Mouse (Mus musculus) midbrain, embryonic 11.5 days (tissue): ENCODE data around the gene Naa35. TPM values are rescaled to one million over a fixed set of nuclear protein-coding genes. Genes with fewer than 3 reads are reported as not detected.
A peak's percentile ranks its signal among the peaks of the same experiment; 100 is the strongest.

Experiments
- ATAC-seq: fragments of 200-750 bp; cut with Nextera tagmentation; 2 replicates; pipeline ENCODE4 v1.8.0; 2017; ENCODE audit warnings: moderate TSS enrichment, moderate library complexity; ENCODE audit not compliant: low FRiP score
- DNase-seq: peaks from one replicate; pipeline ENCODE4 v3.0.0; 2015; ENCODE audit warnings: low spot score; ENCODE audit errors: missing footprints
- H3K27ac ChIP-seq: fragments of 300-500 bp; sonication (generic); 2 replicates; pipeline ENCODE4 v1.5.1; 2014; ENCODE audit warnings: low read depth, low read length
- H3K27me3 ChIP-seq: fragments of 300-500 bp; sonication (generic); 2 replicates; pipeline ENCODE4 v1.6.1; 2014; ENCODE audit warnings: mild to moderate bottlenecking, low read length, moderate library complexity, mixed read lengths; ENCODE audit not compliant: control insufficient read depth, insufficient read depth
- H3K36me3 ChIP-seq: fragments of 300-500 bp; sonication (generic); 2 replicates; pipeline ENCODE4 v1.6.1; 2014; ENCODE audit warnings: mild to moderate bottlenecking, low read length, moderate library complexity, mixed read lengths; ENCODE audit not compliant: control insufficient read depth, insufficient read depth
- H3K4me1 ChIP-seq: fragments of 300-500 bp; sonication (generic); 2 replicates; pipeline ENCODE4 v1.6.1; 2014; ENCODE audit warnings: low read length; ENCODE audit not compliant: control insufficient read depth, insufficient read depth
- H3K4me2 ChIP-seq: fragments of 300-500 bp; sonication (generic); 2 replicates; pipeline ENCODE4 v1.6.1; 2014; ENCODE audit warnings: mild to moderate bottlenecking, moderate library complexity
- H3K4me3 ChIP-seq: fragments of 300-500 bp; sonication (generic); 2 replicates; pipeline ENCODE4 v1.5.1; 2014; ENCODE audit warnings: low read depth, low read length
- H3K9ac ChIP-seq: fragments of 300-500 bp; sonication (generic); 2 replicates; pipeline ENCODE4 v1.6.1; 2014; ENCODE audit warnings: low read length
- H3K9me3 ChIP-seq: fragments of 300-500 bp; sonication (generic); 2 replicates; pipeline ENCODE4 v1.6.1; 2016; ENCODE audit warnings: low read length; ENCODE audit not compliant: control insufficient read depth
- WGBS: fragments of 180-500 bp; shearing (Covaris S2); extraction: QIAGEN DNeasy Blood & Tissue Kit; methylation state at CpG from one replicate; pipeline ENCODE4 v1.1.7; 2014; 5-methylcytosine and 5-hydroxymethylcytosine counted together
- polyA plus RNA-seq: library from polyadenylated mRNA; unstranded; fragments of >200 nt; fragmentation: Nextera tagmentation; extraction: Ambion mirVana; gene quantifications from 2 replicates; pipeline ENCODE4 v1.2.1, GENCODE M21; 2014

The Naa35 gene
- polyA plus RNA-seq, 1 experiment from 2014 or later: 99.2 TPM

GRCm38 (mm10) chr13:59663939-59664712 lies 79.1 kb downstream of the Naa35 start:
- Histone ChIP-seq H3K36me3 (peaks cover 38% of the 10 kb centered on the region), H3K9ac (no peak overlapping the region; the same call in 1 of the 2 replicates), H3K4me2 (no peak overlapping the region), H3K27me3 (no peaks in the 10 kb centered on the region), H3K9me3 (no peaks in the 10 kb centered on the region), H3K4me1 (no peaks in the 10 kb centered on the region), H3K4me3 (no peak overlapping the region), H3K27ac (no peak overlapping the region)
- DNase-seq (no peak), ATAC-seq (no peak)
- 95% methylated on average over 19 of the region's 19 CpGs for WGBS

- H3K9me3 ChIP-seq: no peaks in the 10 kb centered on the region
- H3K27ac ChIP-seq: no peak overlapping the region
- H3K4me1 ChIP-seq: peaks cover 8% of the 10 kb centered on the region
- ATAC-seq: no peak
- H3K27me3 ChIP-seq: no peaks in the 10 kb centered on the region
- H3K4me2 ChIP-seq: no peak overlapping the region
- no peak overlapping the region for H3K4me3 ChIP-seq
- no peak overlapping the region for H3K9ac ChIP-seq
- no peak for DNase-seq
- H3K36me3 ChIP-seq: peaks cover 19% of the 10 kb centered on the region
- WGBS: 89% methylated on average over 5 of the region's 5 CpGs
These were observed 82.7 kb downstream of the Naa35 start for GRCm38 (mm10) chr13:59667763-59668162.

DNA sequence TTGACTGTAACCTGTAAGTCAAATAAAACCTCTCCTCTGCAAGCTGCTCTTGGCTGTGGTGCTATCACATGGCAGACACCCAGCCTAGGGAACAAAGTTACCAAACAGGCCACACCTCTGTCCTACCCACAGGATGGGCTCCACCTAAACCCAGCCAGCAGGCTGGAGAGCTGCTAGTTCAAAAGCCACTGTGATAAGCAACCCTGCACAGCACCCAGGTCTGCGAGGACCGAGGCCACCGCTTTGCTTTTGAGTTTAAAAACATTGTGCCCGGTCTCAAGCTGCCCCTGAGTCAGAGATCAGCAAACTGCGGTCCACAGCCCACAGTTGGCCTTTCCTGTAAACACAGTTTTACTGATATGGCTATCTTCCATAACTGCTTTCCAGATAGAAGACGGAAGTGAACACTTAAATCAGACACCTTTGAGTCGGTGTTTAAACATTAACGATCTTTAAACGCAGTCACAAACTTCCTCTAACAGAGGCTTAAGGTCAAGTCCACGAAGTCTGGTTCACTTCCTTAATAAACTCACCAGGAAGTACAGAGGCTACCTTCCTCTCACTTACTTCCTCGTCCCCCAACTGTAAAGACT lies 83.5 kb downstream of the Naa35 start:
- 88% methylated on average over 11 of the region's 11 CpGs for WGBS
- Histone ChIP-seq H3K9me3 (no peaks in the 10 kb centered on the region), H3K4me3 (no peak overlapping the region), H3K27me3 (no peaks in the 10 kb centered on the region), H3K27ac (no peak overlapping the region), H3K4me1 (peaks cover 13% of the 10 kb centered on the region), H3K36me3 (peaks cover 19% of the 10 kb centered on the region), H3K4me2 (no peak overlapping the region), H3K9ac (no peak overlapping the region)
- ATAC-seq (no peak), DNase-seq (no peak)

DNA sequence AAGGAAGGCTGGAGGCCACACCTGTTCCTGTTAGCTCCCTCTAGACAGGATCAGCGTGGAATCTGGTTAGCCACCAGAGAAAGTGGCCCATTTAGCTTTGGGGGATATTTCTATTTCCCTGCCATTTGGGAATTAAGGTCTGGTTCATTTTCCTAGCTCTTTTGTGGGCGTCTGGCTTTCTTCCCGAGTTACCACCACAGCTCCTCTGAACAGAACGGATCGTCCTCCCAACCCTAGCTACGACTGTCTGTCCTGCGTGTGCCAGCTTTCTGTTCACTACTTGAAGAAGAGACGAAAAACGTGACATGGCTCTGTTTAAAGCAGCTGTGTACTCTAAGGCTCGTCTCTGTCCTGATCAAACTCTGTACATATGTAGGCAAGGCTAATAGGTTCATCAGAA lies 84.9 kb downstream of the Naa35 start:
- H3K9ac ChIP-seq: no peak overlapping the region
- ATAC-seq (no peak), DNase-seq (no peak)
- H3K9me3 ChIP-seq: no peaks in the 10 kb centered on the region
- H3K4me2 ChIP-seq: no peak overlapping the region
- 92% methylated on average over 10 of the region's 10 CpGs for WGBS
- H3K27me3 ChIP-seq: no peaks in the 10 kb centered on the region
- no peak overlapping the region for H3K4me3 ChIP-seq
- peaks cover 15% of the 10 kb centered on the region for H3K4me1 ChIP-seq
- H3K27ac ChIP-seq: no peak overlapping the region
- H3K36me3 ChIP-seq: peaks cover 11% of the 10 kb centered on the region

GRCm38 (mm10) chr13:59671521-59671920 lies 86.5 kb downstream of the Naa35 start:
- peaks cover 6% of the 10 kb centered on the region; the same call in 1 of the 2 replicates for H3K36me3 ChIP-seq
- no peak overlapping the region for H3K9ac ChIP-seq
- no peak for DNase-seq
- ATAC-seq: no peak
- H3K27me3 ChIP-seq: no peaks in the 10 kb centered on the region
- no peak overlapping the region for H3K4me3 ChIP-seq
- no peaks in the 10 kb centered on the region for H3K9me3 ChIP-seq
- WGBS: 72% methylated on average over 2 of the region's 2 CpGs
- no peak overlapping the region; the same call in 1 of the 2 replicates for H3K27ac ChIP-seq
- H3K4me1 ChIP-seq: peaks cover 15% of the 10 kb centered on the region
- no peak overlapping the region for H3K4me2 ChIP-seq

GRCm38 (mm10) chr13:59672248-59672647 lies 87.2 kb downstream of the Naa35 start:
- H3K4me2 ChIP-seq: 0 out of 2 replicates have a peak overlapping the region, but pooled peaks have one; percentile 6
- DNase-seq (no peak), ATAC-seq (no peak)
- no peak overlapping the region for H3K4me3 ChIP-seq
- no peak overlapping the region for H3K27ac ChIP-seq
- peaks cover under 1% of the 10 kb centered on the region; the same call in 1 of the 2 replicates for H3K36me3 ChIP-seq
- H3K4me1 ChIP-seq: peaks cover 15% of the 10 kb centered on the region
- no peaks in the 10 kb centered on the region for H3K9me3 ChIP-seq
- peak overlapping the region; percentile 33; the same call in 1 of the 2 replicates for H3K9ac ChIP-seq
- no peaks in the 10 kb centered on the region for H3K27me3 ChIP-seq
- 76% methylated on average over 6 of the region's 6 CpGs for WGBS

- H3K36me3 ChIP-seq: no peaks in the 10 kb centered on the region
- H3K4me3 ChIP-seq: peak overlapping the region; percentile 77
- DNase-seq (peak; percentile 91), ATAC-seq (peak; percentile 20; the same call in 1 of the 2 replicates)
- peak overlapping the region; percentile 96 for H3K9ac ChIP-seq
- H3K27ac ChIP-seq: peak overlapping the region; percentile 84; the same call in 1 of the 2 replicates
- WGBS: 23% methylated on average over 7 of the region's 7 CpGs
- H3K4me1 ChIP-seq: peaks cover 15% of the 10 kb centered on the region
- H3K9me3 ChIP-seq: no peaks in the 10 kb centered on the region
- peak overlapping the region; percentile 73 for H3K4me2 ChIP-seq
- H3K27me3 ChIP-seq: no peaks in the 10 kb centered on the region
These were observed 88.5 kb downstream of the Naa35 start for GRCm38 (mm10) chr13:59673597-59673996.

GRCm38 (mm10) chr13:59674215-59674614 lies 89.2 kb downstream of the Naa35 start:
- peak overlapping the region; percentile 84 for H3K27ac ChIP-seq
- peak overlapping the region; percentile 96 for H3K9ac ChIP-seq
- WGBS: 4% methylated on average over 3 of the region's 3 CpGs
- peak overlapping the region; percentile 77 for H3K4me3 ChIP-seq
- H3K27me3 ChIP-seq: no peaks in the 10 kb centered on the region
- peaks cover 15% of the 10 kb centered on the region for H3K4me1 ChIP-seq
- ATAC-seq (peak; percentile 41), DNase-seq (peak; percentile 95)
- peak overlapping the region; percentile 73 for H3K4me2 ChIP-seq
- H3K36me3 ChIP-seq: no peaks in the 10 kb centered on the region
- H3K9me3 ChIP-seq: no peaks in the 10 kb centered on the region

GRCm38 (mm10) chr13:59674761-59675150 lies 89.7 kb downstream of the Naa35 start:
- WGBS: under 1% methylated on average over 13 of the region's 13 CpGs
- peak overlapping the region; percentile 84 for H3K27ac ChIP-seq
- H3K27me3 ChIP-seq: no peaks in the 10 kb centered on the region
- H3K4me1 ChIP-seq: peaks cover 15% of the 10 kb centered on the region
- H3K4me3 ChIP-seq: peak overlapping the region; percentile 77
- ATAC-seq: peak; percentile 27; the same call in 1 of the 2 replicates
- H3K4me2 ChIP-seq: peak overlapping the region; percentile 73
- no peaks in the 10 kb centered on the region for H3K9me3 ChIP-seq
- no peaks in the 10 kb centered on the region for H3K36me3 ChIP-seq
- peak overlapping the region; percentile 96 for H3K9ac ChIP-seq
- DNase-seq: no peak
